In the genomic region with DNA sequence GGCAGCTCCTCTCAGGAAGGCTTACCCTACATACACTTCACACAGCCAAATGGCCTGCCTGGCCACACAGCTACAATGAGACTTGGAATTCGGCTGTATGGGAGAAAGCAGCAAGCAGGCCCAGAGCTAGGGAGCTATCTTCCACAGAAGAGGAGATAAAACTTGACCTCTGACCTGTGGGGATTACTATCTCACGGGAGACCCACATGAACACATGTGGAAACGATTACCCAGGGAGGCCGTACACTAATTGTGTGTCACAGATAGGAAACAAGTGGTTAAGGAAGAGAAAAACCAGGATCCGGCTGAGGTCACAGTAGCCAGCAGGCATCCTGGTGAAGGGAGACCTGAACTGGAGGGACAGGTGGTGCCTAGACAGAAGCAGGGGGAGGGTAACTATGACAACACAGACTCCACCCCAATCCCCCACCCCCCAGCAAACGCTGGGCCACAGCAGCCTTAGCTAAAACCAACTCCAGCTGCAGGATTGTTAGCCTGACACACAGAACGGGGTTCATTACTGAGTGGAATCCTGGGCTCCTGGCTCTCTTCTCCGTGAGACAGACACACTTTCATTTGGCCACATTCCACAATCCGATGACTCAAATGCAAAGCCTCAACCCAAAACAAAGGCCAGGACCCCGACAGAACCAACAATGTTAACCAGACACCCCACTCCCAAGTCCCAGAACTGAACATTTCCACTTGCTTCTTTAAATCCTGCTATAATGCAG, we compare ENCODE assay signal across 9 mouse cellular contexts. TPM values are rescaled to one million over a fixed set of nuclear protein-coding genes. Genes with fewer than 3 reads are reported as not detected.
A peak's percentile ranks its signal among the peaks of the same experiment; 100 is the strongest.
DNase-seq lines count a peak whose midpoint lies in the region; ATAC-seq and TF ChIP-seq lines count a peak whose summit lies in the region.
"Had no signal": no experiment of that assay in that cellular context is flagged by ENCODE, and none has a peak within 500 bp of the region (broad histone marks: within the 10 kb centered on the region; RNA-seq: fewer than 3 reads in every experiment).

No protein-coding gene starts in this region.

- TF ChIP-seq CTCF in heart, adult 2 months (IDR thresholded peaks at IDR 0.05) = no peak
- no peak for TF ChIP-seq CTCF in intestine, postnatal 0 days (IDR thresholded peaks at IDR 0.05; ENCODE audit: low read depth)

- peak overlapping the region; percentile 33 for H3K27ac ChIP-seq in heart, adult 2 months
- H3K27ac ChIP-seq in embryonic facial prominence, embryonic 11.5 days (replicated peaks; ENCODE audit: low read depth, low read length) = no peak overlapping the region
- peak overlapping the region; percentile 35; the same call in 1 of the 2 replicates for H3K27ac ChIP-seq in intestine, postnatal 0 days (ENCODE audit: low read depth, low read length)

- no peak overlapping the region for H3K4me2 ChIP-seq in embryonic facial prominence, embryonic 11.5 days (ENCODE audit: low read depth, low read length)
- H3K4me2 ChIP-seq in intestine, postnatal 0 days (replicated peaks; ENCODE audit: low read depth) = peak overlapping the region; percentile 7; the same call in 1 of the 2 replicates

- H3K79me2 ChIP-seq in heart, adult 2 months (replicated peaks; ENCODE audit: control insufficient read depth, insufficient read depth, low read length) = no peaks in the 10 kb centered on the region; the same call in 1 of the 2 replicates

- ATAC-seq in embryonic facial prominence, embryonic 11.5 days (replicated peaks; ENCODE audit: insufficient number of reproducible peaks, low FRiP score, low TSS enrichment, low read depth) = peak; percentile 55
- 0 out of 2 replicates have a peak, but pooled peaks have one; percentile 1 for ATAC-seq in intestine, postnatal 0 days

- TF ChIP-seq POLR2A in heart, adult 2 months (IDR thresholded peaks at IDR 0.05; ENCODE audit: insufficient read depth, low read depth, low read length) = no peak

- no peaks in the 10 kb centered on the region for H3K27me3 ChIP-seq in heart, adult 2 months (ENCODE audit: control insufficient read depth, insufficient read depth, low read length)
- no peaks in the 10 kb centered on the region for H3K27me3 ChIP-seq in embryonic facial prominence, embryonic 11.5 days (ENCODE audit: control insufficient read depth, insufficient read depth, low read length)
- no peaks in the 10 kb centered on the region for H3K27me3 ChIP-seq in intestine, postnatal 0 days (replicated peaks; ENCODE audit: control insufficient read depth, insufficient read depth, low read length)

- H3K4me3 ChIP-seq in heart, adult 2 months = no peak overlapping the region
- no peak overlapping the region for H3K4me3 ChIP-seq in embryonic facial prominence, embryonic 11.5 days (ENCODE audit: low read depth, low read length)
- H3K4me3 ChIP-seq in intestine, postnatal 0 days (ENCODE audit: low read depth, low read length) = no peak overlapping the region

- peaks cover 17% of the 10 kb centered on the region for H3K4me1 ChIP-seq in heart, adult 2 months (ENCODE audit: control insufficient read depth, insufficient read depth, low read length)
- H3K4me1 ChIP-seq in embryonic facial prominence, embryonic 11.5 days (ENCODE audit: control insufficient read depth, insufficient read depth, low read length) = peaks cover 17% of the 10 kb centered on the region
- peaks cover 23% of the 10 kb centered on the region for H3K4me1 ChIP-seq in intestine, postnatal 0 days (replicated peaks; ENCODE audit: control insufficient read depth, insufficient read depth, low read length)

- intact Hi-C loops in heart, adult 2 months (cut with DNase I) = no loop called here
- intact Hi-C loops in heart, postnatal 14 days (cut with DNase I) = no loop called here
- intact Hi-C loops in left cerebral cortex, postnatal 14 days (cut with DNase I) = no loop called here

- H3K9me3 ChIP-seq in embryonic facial prominence, embryonic 11.5 days (replicated peaks; ENCODE audit: control insufficient read depth, low read length) = no peaks in the 10 kb centered on the region
- H3K9me3 ChIP-seq in intestine, postnatal 0 days (ENCODE audit: control insufficient read depth) = no peaks in the 10 kb centered on the region

- TF ChIP-seq EP300 in heart, adult 2 months (IDR thresholded peaks at IDR 0.05; ENCODE audit: insufficient read depth, low read depth, low read length) = no peak

- no peaks in the 10 kb centered on the region for H3K36me3 ChIP-seq in heart, adult 2 months (ENCODE audit: control insufficient read depth, insufficient read depth, low read length)
- no peaks in the 10 kb centered on the region for H3K36me3 ChIP-seq in embryonic facial prominence, embryonic 11.5 days (replicated peaks; ENCODE audit: control insufficient read depth, insufficient read depth, low read depth, low read length)
- H3K36me3 ChIP-seq in intestine, postnatal 0 days (ENCODE audit: control insufficient read depth, insufficient read depth) = no peaks in the 10 kb centered on the region

- 24% methylated on average over 10 of the region's 10 CpGs for WGBS in heart, adult 2 months
- WGBS in embryonic facial prominence, embryonic 11.5 days = 7% methylated on average over 10 of the region's 10 CpGs
- 12% methylated on average over 10 of the region's 10 CpGs for WGBS in intestine, postnatal 0 days

- H3K9ac ChIP-seq in heart, adult 2 months (ENCODE audit: low read depth, low read length) = no peak overlapping the region
- no peak overlapping the region for H3K9ac ChIP-seq in embryonic facial prominence, embryonic 11.5 days (replicated peaks; ENCODE audit: low read length)
- H3K9ac ChIP-seq in intestine, postnatal 0 days (ENCODE audit: low read depth, low read length) = no peak overlapping the region

- DNase-seq in heart, adult 2 months = no peak
- DNase-seq in heart, postnatal 14 days = no peak
- DNase-seq in 416B (ENCODE audit: low read depth) = peak; percentile 40
- peak; percentile 81 for DNase-seq in embryonic facial prominence, embryonic 11.5 days (ENCODE audit: low spot score)
- DNase-seq in left cerebral cortex, postnatal 14 days (ENCODE audit: low spot score in 2 of 2) = no peak
- DNase-seq in adrenal gland, postnatal 14 days = no peak
- no peak for DNase-seq in layer of hippocampus, adult 11-12 months (ENCODE audit: low spot score)
- DNase-seq: cerebellum, postnatal 25 days had no signal

RNA-seq across cellular contexts. Expression of gene Ccdc88c, which starts 30.9 kb away (rescaled TPM):
- 1 to 10 TPM; 3.6 to 5.2 TPM for total RNA-seq in heart, adult 2 months (2021)
- polyA plus RNA-seq in heart, adult 2 months (2012; rRNA removed) = 4.1 and 5.4 TPM in 2 replicates
- total RNA-seq in heart, postnatal 14 days (2021) = 1 to 10 TPM; 9.6 to 9.7 TPM
- 4.8 and 5.2 TPM in 2 replicates for polyA plus RNA-seq in embryonic facial prominence, embryonic 11.5 days (2014; fragmentation: Nextera tagmentation; extraction: Ambion mirVana)
- 11.7 and 14.4 TPM in 2 replicates for polyA plus RNA-seq in intestine, postnatal 0 days (2015; fragmentation: Nextera tagmentation; extraction: Ambion mirVana)
- total RNA-seq in left cerebral cortex, postnatal 14 days (2021) = 10 to 100 TPM; 21.6 to 22.4 TPM
- total RNA-seq in adrenal gland, postnatal 14 days (2021) = 7.9 and 17.4 TPM in 2 replicates

Comparison
In these comparisons a context has a peak if more than half of its experiments do, and no peak if none do; other contexts are left out.
1. DNase-seq: peak in 416B (single experiment) and embryonic facial prominence, embryonic 11.5 days (single experiment); none in heart, adult 2 months (0 of 2), heart, postnatal 14 days (0 of 2), left cerebral cortex, postnatal 14 days (0 of 2), adrenal gland, postnatal 14 days (single experiment) and layer of hippocampus, adult 11-12 months (single experiment).